Mouse (Mus musculus) midbrain, embryonic 11.5 days (tissue): ENCODE measurements around the gene Pigv. TPM values are rescaled to one million over a fixed set of nuclear protein-coding genes. Genes with fewer than 3 reads are reported as not detected.
A peak's percentile ranks its signal among the peaks of the same experiment; 100 is the strongest.

Experiments
- ATAC-seq: fragments of 200-750 bp; cut with Nextera tagmentation; 2 replicates; pipeline ENCODE4 v1.8.0; 2017; ENCODE audit warnings: moderate TSS enrichment, moderate library complexity; ENCODE audit not compliant: low FRiP score
- DNase-seq: peaks from one replicate; pipeline ENCODE4 v3.0.0; 2015; ENCODE audit warnings: low spot score; ENCODE audit errors: missing footprints
- H3K27ac ChIP-seq: fragments of 300-500 bp; sonication (generic); 2 replicates; pipeline ENCODE4 v1.5.1; 2014; ENCODE audit warnings: low read depth, low read length
- H3K27me3 ChIP-seq: fragments of 300-500 bp; sonication (generic); 2 replicates; pipeline ENCODE4 v1.6.1; 2014; ENCODE audit warnings: mild to moderate bottlenecking, low read length, moderate library complexity, mixed read lengths; ENCODE audit not compliant: control insufficient read depth, insufficient read depth
- H3K36me3 ChIP-seq: fragments of 300-500 bp; sonication (generic); 2 replicates; pipeline ENCODE4 v1.6.1; 2014; ENCODE audit warnings: mild to moderate bottlenecking, low read length, moderate library complexity, mixed read lengths; ENCODE audit not compliant: control insufficient read depth, insufficient read depth
- H3K4me1 ChIP-seq: fragments of 300-500 bp; sonication (generic); 2 replicates; pipeline ENCODE4 v1.6.1; 2014; ENCODE audit warnings: low read length; ENCODE audit not compliant: control insufficient read depth, insufficient read depth
- H3K4me2 ChIP-seq: fragments of 300-500 bp; sonication (generic); 2 replicates; pipeline ENCODE4 v1.6.1; 2014; ENCODE audit warnings: mild to moderate bottlenecking, moderate library complexity
- H3K4me3 ChIP-seq: fragments of 300-500 bp; sonication (generic); 2 replicates; pipeline ENCODE4 v1.5.1; 2014; ENCODE audit warnings: low read depth, low read length
- H3K9ac ChIP-seq: fragments of 300-500 bp; sonication (generic); 2 replicates; pipeline ENCODE4 v1.6.1; 2014; ENCODE audit warnings: low read length
- H3K9me3 ChIP-seq: fragments of 300-500 bp; sonication (generic); 2 replicates; pipeline ENCODE4 v1.6.1; 2016; ENCODE audit warnings: low read length; ENCODE audit not compliant: control insufficient read depth
- WGBS: fragments of 180-500 bp; shearing (Covaris S2); extraction: QIAGEN DNeasy Blood & Tissue Kit; methylation state at CpG from one replicate; pipeline ENCODE4 v1.1.7; 2014; 5-methylcytosine and 5-hydroxymethylcytosine counted together
- microRNA-seq: library from miRNA; unstranded; fragments of <30 nt; microRNA quantifications from one replicate; pipeline ENCODE4, GENCODE M21; 2017
- polyA plus RNA-seq: library from polyadenylated mRNA; unstranded; fragments of >200 nt; fragmentation: Nextera tagmentation; extraction: Ambion mirVana; gene quantifications from 2 replicates; pipeline ENCODE4 v1.2.1, GENCODE M21; 2014

The Pigv gene
- polyA plus RNA-seq, 1 experiment from 2014 or later: 12.4 TPM

DNA sequence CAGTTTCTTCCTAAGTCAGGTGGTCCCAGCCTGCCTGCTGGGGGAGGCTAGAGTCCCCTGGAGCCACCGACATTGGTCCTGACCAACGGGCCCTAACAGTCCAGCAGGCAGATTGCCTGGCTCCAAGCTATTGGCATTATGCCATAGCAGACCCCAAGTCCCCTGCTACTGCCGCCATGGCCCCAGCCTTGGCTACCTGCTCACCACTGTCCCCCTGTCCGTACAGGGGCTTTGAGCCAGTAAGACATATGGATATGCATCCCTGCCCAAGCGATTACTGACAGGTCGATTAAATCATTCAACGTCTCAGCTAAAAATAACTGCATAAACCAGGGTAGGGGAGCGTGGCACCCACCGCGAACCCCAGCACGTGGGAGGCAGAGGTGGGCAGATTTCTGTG lies 54.5 kb downstream of the Pigv start:
- Histone ChIP-seq H3K4me2 (no peak overlapping the region), H3K36me3 (0 out of 2 replicates have a peak, but pooled peaks cover 2% of the 10 kb centered on the region), H3K27ac (no peak overlapping the region), H3K4me3 (no peak overlapping the region), H3K9me3 (no peaks in the 10 kb centered on the region), H3K4me1 (no peaks in the 10 kb centered on the region), H3K9ac (no peak overlapping the region), H3K27me3 (no peaks in the 10 kb centered on the region)
- DNase-seq (peak; percentile 77), ATAC-seq (no peak)
- WGBS: 93% methylated on average over 11 of the region's 11 CpGs

- H3K36me3 ChIP-seq: peaks cover 11% of the 10 kb centered on the region
These were observed 57.0 kb downstream of the Pigv start for GRCm38 (mm10) chr4:133615416-133615815.

DNA sequence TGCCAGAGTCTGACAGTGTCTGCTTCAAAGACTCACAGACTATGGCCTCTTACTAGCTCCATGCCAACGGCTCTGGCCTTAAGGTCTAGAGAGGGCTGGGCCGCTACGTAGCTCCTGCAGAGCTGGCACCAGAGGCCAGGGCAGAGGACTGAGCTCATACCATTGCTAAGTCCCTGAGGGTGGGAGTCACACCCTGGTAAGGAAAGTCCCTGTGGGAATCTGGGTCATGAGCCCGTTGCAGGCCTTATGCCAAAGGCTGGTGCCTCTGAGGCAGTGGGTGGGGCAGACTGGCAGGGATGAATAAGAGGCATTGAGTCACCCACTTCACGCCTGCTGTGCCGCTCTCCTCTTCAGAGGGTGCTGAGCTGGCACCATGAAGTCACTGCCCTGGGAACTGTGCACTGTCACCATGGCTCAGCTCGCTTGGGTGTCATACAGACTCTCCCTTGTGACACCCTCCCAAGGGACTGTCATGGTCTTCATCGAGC lies 58.1 kb downstream of the Pigv start:
- peaks cover 11% of the 10 kb centered on the region for H3K36me3 ChIP-seq
- 89% methylated on average over 8 of the region's 8 CpGs for WGBS

More at GRCm38 (mm10) chr4:133615416-133615815, 57.0 kb downstream of the Pigv start:
- Histone ChIP-seq H3K4me2 (no peak overlapping the region), H3K9me3 (no peaks in the 10 kb centered on the region; the same call in 1 of the 2 replicates), H3K27me3 (no peaks in the 10 kb centered on the region), H3K4me1 (no peaks in the 10 kb centered on the region), H3K4me3 (no peak overlapping the region), H3K9ac (no peak overlapping the region), H3K27ac (no peak overlapping the region)
- ATAC-seq (no peak), DNase-seq (no peak)
- WGBS: 81% methylated on average over 10 of the region's 10 CpGs

GRCm38 (mm10) chr4:133613867-133614266 lies 58.6 kb downstream of the Pigv start:
- H3K4me1 ChIP-seq: no peaks in the 10 kb centered on the region
- ATAC-seq: no peak
- peaks cover 11% of the 10 kb centered on the region for H3K36me3 ChIP-seq

More for the DNA sequence above, 58.1 kb downstream of the Pigv start:
- Histone ChIP-seq H3K9ac (no peak overlapping the region), H3K9me3 (no peaks in the 10 kb centered on the region; the same call in 1 of the 2 replicates), H3K27me3 (no peaks in the 10 kb centered on the region), H3K27ac (no peak overlapping the region), H3K4me2 (no peak overlapping the region), H3K4me3 (no peak overlapping the region), H3K4me1 (no peaks in the 10 kb centered on the region)
- DNase-seq (no peak), ATAC-seq (no peak)

DNA sequence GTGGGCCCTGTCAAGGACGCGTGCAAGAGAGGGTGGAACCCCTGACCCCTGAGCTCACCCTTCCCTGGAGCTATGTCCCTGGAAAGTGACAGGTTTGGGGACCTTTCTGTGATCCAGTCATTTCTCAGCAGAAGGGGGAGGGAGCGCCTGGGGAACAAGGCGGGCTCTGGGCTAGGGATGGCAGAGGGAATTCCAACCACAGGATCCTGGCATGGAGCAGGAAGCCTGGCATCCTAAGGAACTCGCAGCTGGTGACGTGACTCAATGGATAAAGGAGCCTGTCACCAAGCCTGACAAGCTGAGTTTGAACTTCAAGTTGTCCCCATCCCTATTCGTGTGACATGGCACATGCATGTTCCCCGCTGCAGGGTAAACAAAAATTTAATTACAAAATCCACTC lies 59.4 kb downstream of the Pigv start:
- Histone ChIP-seq H3K4me1 (no peaks in the 10 kb centered on the region), H3K9ac (no peak overlapping the region), H3K27me3 (no peaks in the 10 kb centered on the region), H3K36me3 (peaks cover 11% of the 10 kb centered on the region), H3K27ac (no peak overlapping the region), H3K4me3 (no peak overlapping the region), H3K9me3 (no peaks in the 10 kb centered on the region; the same call in 1 of the 2 replicates), H3K4me2 (no peak overlapping the region)
- ATAC-seq: no peak
- no peak for DNase-seq
- 93% methylated on average over 8 of the region's 8 CpGs for WGBS

More at GRCm38 (mm10) chr4:133613867-133614266, 58.6 kb downstream of the Pigv start:
- H3K27me3 ChIP-seq: no peaks in the 10 kb centered on the region
- WGBS: 90% methylated on average over 4 of the region's 4 CpGs
- no peak overlapping the region for H3K9ac ChIP-seq
- no peak for DNase-seq
- no peak overlapping the region for H3K4me2 ChIP-seq
- no peak overlapping the region for H3K27ac ChIP-seq
- H3K4me3 ChIP-seq: no peak overlapping the region
- H3K9me3 ChIP-seq: no peaks in the 10 kb centered on the region; the same call in 1 of the 2 replicates

DNA sequence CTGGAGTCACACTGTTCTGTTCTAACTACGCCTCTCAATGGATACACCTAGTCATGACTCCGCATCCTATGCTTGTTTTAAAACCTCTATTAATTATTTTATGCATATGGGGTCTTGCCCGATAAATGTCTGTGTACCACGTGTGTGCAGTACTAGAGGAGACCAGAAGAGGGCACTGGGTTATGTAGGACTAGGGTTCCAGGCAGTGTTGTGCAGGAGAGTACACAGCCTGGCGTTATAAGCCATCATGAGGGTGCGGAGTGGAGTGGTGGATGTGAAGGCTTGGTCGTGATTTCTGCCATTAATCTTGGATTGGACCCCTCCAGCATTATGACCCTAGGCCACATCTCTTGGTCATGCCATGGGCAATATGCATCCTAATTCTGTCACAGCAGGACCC lies 60.0 kb downstream of the Pigv start:
- 97% methylated on average over 7 of the region's 7 CpGs for WGBS
- Histone ChIP-seq H3K4me2 (no peak overlapping the region), H3K4me3 (no peak overlapping the region), H3K9me3 (no peaks in the 10 kb centered on the region; the same call in 1 of the 2 replicates), H3K4me1 (no peaks in the 10 kb centered on the region), H3K27ac (no peak overlapping the region), H3K36me3 (peaks cover 11% of the 10 kb centered on the region), H3K27me3 (no peaks in the 10 kb centered on the region), H3K9ac (no peak overlapping the region)
- ATAC-seq: no peak
- no peak for DNase-seq

DNA sequence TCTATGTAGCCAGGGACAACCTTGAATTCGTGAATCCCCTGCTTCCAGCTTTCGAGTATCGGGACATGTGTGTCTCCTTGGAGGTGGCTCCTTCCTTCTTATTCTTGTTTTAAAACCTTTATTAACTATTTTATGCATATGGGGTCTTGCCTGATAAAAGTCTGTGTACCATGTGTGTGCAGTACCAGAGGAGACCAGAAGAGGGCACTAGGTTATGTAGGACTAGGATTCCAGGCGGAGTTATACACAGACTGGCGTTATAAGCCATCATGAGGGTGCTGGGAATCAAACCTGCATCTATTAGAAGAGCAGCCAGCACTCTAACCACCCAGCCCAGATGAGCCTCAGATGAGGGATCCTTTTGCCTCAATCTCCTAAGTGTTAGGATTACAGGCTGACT lies 60.6 kb downstream of the Pigv start:
- 95% methylated on average over 5 of the region's 5 CpGs for WGBS
- Histone ChIP-seq H3K27ac (no peak overlapping the region), H3K4me2 (no peak overlapping the region), H3K36me3 (peaks cover 11% of the 10 kb centered on the region), H3K27me3 (no peaks in the 10 kb centered on the region), H3K9me3 (no peaks in the 10 kb centered on the region; the same call in 1 of the 2 replicates), H3K4me1 (no peaks in the 10 kb centered on the region), H3K4me3 (no peak overlapping the region), H3K9ac (no peak overlapping the region)
- DNase-seq (no peak), ATAC-seq (no peak)

Small RNA genes within 50 kb of the gene (microRNA-seq; reads per million reads assigned to microRNA genes)
- 1.1 reads per million for gene Mir7227

Other genes starting within 250 kb of the Pigv start
- gene Tent5b, start 192.5 kb downstream of the Pigv start, polyA plus RNA-seq: 0.22 and 0.53 TPM in 2 replicates
- gene Trnp1, start 174.1 kb downstream of the Pigv start, polyA plus RNA-seq: 1.5 TPM in 2 replicates
- 0.15 and 0.51 TPM in 2 replicates for gene Kdf1, start 153.7 kb downstream of the Pigv start, polyA plus RNA-seq
- gene Nudc, start 126.7 kb downstream of the Pigv start, polyA plus RNA-seq: 330 and 336 TPM in 2 replicates
- gene Nr0b2, start 119.3 kb downstream of the Pigv start, polyA plus RNA-seq: not detected in 2 replicates
- 6.8 and 7.8 TPM in 2 replicates for gene Gpatch3, start 97.9 kb downstream of the Pigv start, polyA plus RNA-seq
- 24.2 and 28.6 TPM in 2 replicates for gene Gpn2, start 88.3 kb downstream of the Pigv start, polyA plus RNA-seq
- 6.0 and 7.8 TPM in 2 replicates for gene Sfn, start 70.5 kb downstream of the Pigv start, polyA plus RNA-seq
- gene Zdhhc18, start 22.5 kb downstream of the Pigv start, polyA plus RNA-seq: 1.8 and 3.5 TPM in 2 replicates
- 39.1 and 39.2 TPM in 2 replicates for gene Arid1a, start 84.1 kb upstream of the Pigv start, polyA plus RNA-seq
- gene Rps6ka1, start 215.2 kb upstream of the Pigv start, polyA plus RNA-seq: 22.2 and 25.2 TPM in 2 replicates